ENCODE assay signal across 21 mouse cellular contexts in the genomic region with DNA sequence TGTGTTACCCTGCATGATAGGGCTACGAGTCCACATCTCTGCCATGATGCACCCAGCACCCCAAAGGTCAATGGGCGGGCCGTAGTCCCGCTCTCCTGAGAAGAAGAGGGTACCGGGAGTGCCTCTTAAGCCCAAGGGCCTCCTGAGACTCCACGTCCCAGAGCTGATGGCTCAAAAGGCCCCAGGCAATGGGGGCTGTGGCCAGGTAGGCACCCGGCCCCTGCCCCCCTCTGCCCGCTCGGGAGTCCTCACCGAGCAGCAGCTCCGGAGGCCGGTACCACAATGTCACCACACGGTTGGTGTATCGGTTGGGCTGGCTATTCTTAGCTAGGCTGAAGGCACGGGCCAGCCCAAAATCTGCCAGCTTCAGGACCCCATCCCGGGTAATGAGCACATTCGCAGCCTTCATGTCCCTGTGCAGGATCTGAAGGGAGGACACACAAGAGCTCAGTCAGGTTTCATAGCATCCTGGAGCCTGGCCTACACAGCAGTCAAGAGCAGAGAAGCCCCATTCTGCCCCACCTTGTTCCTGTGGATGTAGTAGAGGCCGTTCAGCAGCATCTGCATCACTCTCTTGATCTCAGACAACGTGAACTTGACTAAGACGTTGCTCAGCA. TPM values are rescaled to one million over a fixed set of nuclear protein-coding genes. Genes with fewer than 3 reads are reported as not detected.
DNase-seq lines count a peak whose midpoint lies in the region; ATAC-seq and TF ChIP-seq lines count a peak whose summit lies in the region.
"Had no signal": no experiment of that assay in that cellular context is flagged by ENCODE, and none has a peak within 500 bp of the region (broad histone marks: within the 10 kb centered on the region; RNA-seq: fewer than 3 reads in every experiment).

No protein-coding gene starts in this region.

- peaks cover 70% of the 10 kb centered on the region for H3K36me3 ChIP-seq in heart, embryonic 12.5 days
- peaks cover 34% of the 10 kb centered on the region for H3K36me3 ChIP-seq in spleen, adult 2 months (ENCODE audit: control insufficient read depth, insufficient read depth, low read length)

- H3K27ac ChIP-seq in heart, embryonic 12.5 days (ENCODE audit: poor library complexity, severe bottlenecking): no peak overlapping the region
- H3K27ac ChIP-seq in spleen, adult 2 months (ENCODE audit: insufficient read depth, low read length): peak overlapping the region; percentile 49
- peak overlapping the region; percentile 66 for H3K27ac ChIP-seq in bone marrow macrophage, adult 2 months (ENCODE audit: insufficient read depth, low read depth, low read length)
- H3K27ac ChIP-seq in left cerebral cortex, adult 2 months: no peak overlapping the region
- H3K27ac ChIP-seq: heart, adult 2 months; hindbrain, embryonic 10.5 days; hindbrain, embryonic 14.5 days had no signal

- no peaks in the 10 kb centered on the region for H3K27me3 ChIP-seq in heart, embryonic 12.5 days (replicated peaks)
- H3K27me3 ChIP-seq in spleen, adult 2 months (ENCODE audit: control insufficient read depth, insufficient read depth, low read length): no peaks in the 10 kb centered on the region

- 88% methylated on average over 20 of the region's 20 CpGs for WGBS in heart, embryonic 12.5 days
- 82% methylated on average over 20 of the region's 20 CpGs for WGBS in spleen, adult 2 months

- intact Hi-C loops in left cerebral cortex, adult 2 months (cut with DNase I): no loop called here

- no peak overlapping the region for H3K4me2 ChIP-seq in heart, embryonic 12.5 days
- H3K4me2 ChIP-seq: heart, embryonic 11.5 days; hindbrain, embryonic 14.5 days had no signal

- ATAC-seq in heart, embryonic 12.5 days (ENCODE audit: insufficient number of reproducible peaks, low FRiP score): no peak
- ATAC-seq: forebrain, embryonic 14.5 days had no signal

- H3K9me3 ChIP-seq in heart, embryonic 12.5 days (replicated peaks): no peaks in the 10 kb centered on the region
- H3K9me3 ChIP-seq: hindbrain, embryonic 10.5 days had no signal

- H3K4me3 ChIP-seq in heart, embryonic 12.5 days: no peak overlapping the region
- H3K4me3 ChIP-seq in spleen, adult 2 months (ENCODE audit: extremely low read depth, insufficient read depth, insufficient read length): no peak overlapping the region
- H3K4me3 ChIP-seq in bone marrow macrophage, adult 2 months (ENCODE audit: insufficient read depth, low read length): peak overlapping the region; percentile 32
- H3K4me3 ChIP-seq in left cerebral cortex, adult 2 months: no peak overlapping the region
- H3K4me3 ChIP-seq: heart, adult 2 months; hindbrain, embryonic 10.5 days had no signal

- no peak for TF ChIP-seq CTCF in spleen, adult 2 months (IDR thresholded peaks at IDR 0.05; ENCODE audit: extremely low read depth, insufficient read depth, insufficient read length, insufficient replicate concordance)
- TF ChIP-seq CTCF in bone marrow macrophage, adult 2 months (IDR thresholded peaks at IDR 0.05; ENCODE audit: low read depth, low read length): no peak
- TF ChIP-seq CTCF in left cerebral cortex, adult 2 months (IDR thresholded peaks at IDR 0.05): no peak

- H3K9ac ChIP-seq in heart, embryonic 12.5 days: no peak overlapping the region
- H3K9ac ChIP-seq: hindbrain, embryonic 14.5 days had no signal

- peaks cover 26% of the 10 kb centered on the region for H3K4me1 ChIP-seq in heart, embryonic 12.5 days (replicated peaks)
- H3K4me1 ChIP-seq in spleen, adult 2 months (ENCODE audit: control insufficient read depth, insufficient read depth, insufficient read length): peaks cover 27% of the 10 kb centered on the region; the same call in 1 of the 2 replicates
- H3K4me1 ChIP-seq in bone marrow macrophage, adult 2 months (ENCODE audit: control insufficient read depth, insufficient read depth, low read length): peaks cover 22% of the 10 kb centered on the region

- DNase-seq in heart, adult 11 months: peak; percentile 94
- no peak for DNase-seq in spleen, adult 2 months (ENCODE audit: low read depth in 1 of 2, low spot score in 2 of 2)
- no peak for DNase-seq in spleen, postnatal 14 days (ENCODE audit: low spot score in 2 of 2)
- DNase-seq in cerebellum, postnatal 36 days: no peak
- DNase-seq in left cerebral cortex, adult 2 months (ENCODE audit: extremely low spot score in 1 of 2, low spot score in 2 of 2): no peak
- DNase-seq: adrenal gland, adult 2 months; adrenal gland, postnatal 25 days; cerebellum, adult 11 months; cerebellum, adult 8-10 months; cerebellum, postnatal 14 days; heart, adult 2 months had no signal

- no peak for TF ChIP-seq POLR2A in spleen, adult 2 months (IDR thresholded peaks at IDR 0.05; ENCODE audit: low read depth, low read length)
- TF ChIP-seq POLR2A in bone marrow macrophage, adult 2 months (IDR thresholded peaks at IDR 0.05; ENCODE audit: borderline replicate concordance, low read depth, low read length): no peak

RNA-seq across cellular contexts. Expression of a gene that starts 3.2 kb away (rescaled TPM):
- 67.5 and 73.3 TPM in 2 replicates for polyA plus RNA-seq in heart, embryonic 12.5 days (2016; fragmentation: Nextera tagmentation; extraction: Ambion mirVana)
- 125 and 154 TPM in 2 replicates for polyA plus RNA-seq in spleen, adult 2 months (2012; rRNA removed)
- polyA plus RNA-seq in bone marrow macrophage, adult 2 months (2012; ENCODE audit: insufficient read depth, insufficient read length, missing spikeins): 192 and 210 TPM in 2 replicates
- total RNA-seq in left cerebral cortex, adult 2 months (2021): 100 to 1,000 TPM; 129 to 134 TPM

RNA-seq across cellular contexts. Expression of a gene that starts 5.7 kb away (rescaled TPM):
- polyA plus RNA-seq in heart, embryonic 12.5 days (2016; fragmentation: Nextera tagmentation; extraction: Ambion mirVana): 18.7 and 20.3 TPM in 2 replicates
- polyA plus RNA-seq in spleen, adult 2 months (2012; rRNA removed): 34.5 and 49.5 TPM in 2 replicates
- 4.3 and 5.1 TPM in 2 replicates for polyA plus RNA-seq in bone marrow macrophage, adult 2 months (2012; ENCODE audit: insufficient read depth, insufficient read length, missing spikeins)
- total RNA-seq in left cerebral cortex, adult 2 months (2021): 10 to 100 TPM in 1 of 2 experiments, 1 to 10 TPM in 1; 9.4 to 10.5 TPM

RNA-seq across cellular contexts. Expression of a gene that starts 11.2 kb away (rescaled TPM):
- polyA plus RNA-seq in heart, embryonic 12.5 days (2016; fragmentation: Nextera tagmentation; extraction: Ambion mirVana): 35.4 and 36.0 TPM in 2 replicates
- polyA plus RNA-seq in spleen, adult 2 months (2012; rRNA removed): 136 and 175 TPM in 2 replicates
- 19.3 and 22.0 TPM in 2 replicates for polyA plus RNA-seq in bone marrow macrophage, adult 2 months (2012; ENCODE audit: insufficient read depth, insufficient read length, missing spikeins)
- total RNA-seq in left cerebral cortex, adult 2 months (2021): 10 to 100 TPM; 31.1 to 42.5 TPM

RNA-seq across cellular contexts. Expression of a gene that starts 31.2 kb away (rescaled TPM):
- not detected in 2 replicates for polyA plus RNA-seq in heart, embryonic 12.5 days (2016; fragmentation: Nextera tagmentation; extraction: Ambion mirVana)
- 0.28 TPM in 1 of 2 replicates, not detected in the other for polyA plus RNA-seq in spleen, adult 2 months (2012; rRNA removed)
- not detected in 2 replicates for polyA plus RNA-seq in bone marrow macrophage, adult 2 months (2012; ENCODE audit: insufficient read depth, insufficient read length, missing spikeins)
- 1 to 10 TPM; 1.6 to 2.2 TPM for total RNA-seq in left cerebral cortex, adult 2 months (2021)
- total RNA-seq: adrenal gland, adult 2 months; adrenal gland, postnatal 25 days; gastrocnemius, adult 8-10 months; gastrocnemius, postnatal 4 days; heart, adult 2 months; heart, postnatal 25 days had no signal
- polyA plus RNA-seq: adrenal gland, adult 2 months; C2C12; heart, adult 2 months had no signal

RNA-seq across cellular contexts. Expression of a gene that starts 47.4 kb away (rescaled TPM):
- polyA plus RNA-seq in heart, embryonic 12.5 days (2016; fragmentation: Nextera tagmentation; extraction: Ambion mirVana): 38.5 and 39.3 TPM in 2 replicates
- polyA plus RNA-seq in spleen, adult 2 months (2012; rRNA removed): 46.5 and 81.1 TPM in 2 replicates
- polyA plus RNA-seq in bone marrow macrophage, adult 2 months (2012; ENCODE audit: insufficient read depth, insufficient read length, missing spikeins): 32.1 and 33.9 TPM in 2 replicates
- 10 to 100 TPM; 30.4 to 30.7 TPM for total RNA-seq in left cerebral cortex, adult 2 months (2021)

Comparison
In these comparisons a context has a peak if more than half of its experiments do, and no peak if none do; other contexts are left out.
1. H3K27ac ChIP-seq: peak in spleen, adult 2 months (single experiment) and bone marrow macrophage, adult 2 months (single experiment); none in heart, embryonic 12.5 days (single experiment) and left cerebral cortex, adult 2 months (single experiment).